9 mouse cellular contexts compared by ENCODE assay signal in genomic region chr6:4746696-4747439, GRCm38 (mm10). TPM values are rescaled to one million over a fixed set of nuclear protein-coding genes. Genes with fewer than 3 reads are reported as not detected.
DNase-seq lines count a peak whose midpoint lies in the region; ATAC-seq and TF ChIP-seq lines count a peak whose summit lies in the region.
"Had no signal": no experiment of that assay in that cellular context is flagged by ENCODE, and none has a peak within 500 bp of the region (broad histone marks: within the 10 kb centered on the region; RNA-seq: fewer than 3 reads in every experiment).

Sgce (minus strand) TSS chr6:4747207.
Peg10 (plus strand) TSS chr6:4747306.

- peak within 1 kb of the TSS; percentile 81 for H3K4me2 ChIP-seq in lung, embryonic 15.5 days

- TF ChIP-seq CTCF in ES-Bruce4 (IDR thresholded peaks at IDR 0.05; ENCODE audit: low read depth, low read length), result peak; percentile 44
- no peak for TF ChIP-seq CTCF in olfactory bulb, adult 2 months (IDR thresholded peaks at IDR 0.05; ENCODE audit: insufficient read depth, low read depth, low read length)

- 52% methylated on average over 31 of the region's 38 CpGs for WGBS in lung, embryonic 15.5 days
- 53% methylated on average over 38 of the region's 38 CpGs for WGBS in olfactory bulb, adult 2 months

- H3K4me3 ChIP-seq in ES-Bruce4 (ENCODE audit: low read depth, low read length), result peak within 1 kb of the TSS; percentile 88
- peak within 1 kb of the TSS; percentile 50 for H3K4me3 ChIP-seq in lung, embryonic 15.5 days
- H3K4me3 ChIP-seq in olfactory bulb, adult 2 months (ENCODE audit: insufficient read depth, low read depth, low read length), result peak within 1 kb of the TSS; percentile 54

- H3K27me3 ChIP-seq in ES-Bruce4 (ENCODE audit: control insufficient read depth, insufficient read depth, low read length, poor library complexity, severe bottlenecking), result no peaks in the 10 kb centered on the region; the same call in 1 of the 2 replicates
- H3K27me3 ChIP-seq in lung, embryonic 15.5 days, result no peaks in the 10 kb centered on the region

- H3K9me3 ChIP-seq in ES-Bruce4 (replicated peaks; ENCODE audit: control insufficient read depth, insufficient read depth, low read length, poor library complexity, severe bottlenecking), result peaks cover 11% of the 10 kb centered on the region; the same call in 1 of the 2 replicates
- no peaks in the 10 kb centered on the region for H3K9me3 ChIP-seq in lung, embryonic 15.5 days

- TF ChIP-seq POLR2A in ES-Bruce4 (IDR thresholded peaks at IDR 0.05; ENCODE audit: insufficient read depth, low read length), result no peak
- no peak for TF ChIP-seq POLR2A in olfactory bulb, adult 2 months (IDR thresholded peaks at IDR 0.05; ENCODE audit: insufficient read depth, low read depth, low read length)

- peak within 1 kb of the TSS; percentile 62 for H3K9ac ChIP-seq in ES-Bruce4 (ENCODE audit: low read depth, poor library complexity, severe bottlenecking)
- peak within 1 kb of the TSS; percentile 53 for H3K9ac ChIP-seq in lung, embryonic 15.5 days

- H3K27ac ChIP-seq in ES-Bruce4 (ENCODE audit: insufficient read depth, low read length), result no peak within 1 kb of the TSS
- H3K27ac ChIP-seq in lung, embryonic 15.5 days, result peak within 1 kb of the TSS; percentile 59
- H3K27ac ChIP-seq in olfactory bulb, adult 2 months (ENCODE audit: insufficient read depth, low read depth, low read length), result peak within 1 kb of the TSS; percentile 65

- no peak for TF ChIP-seq EP300 in ES-Bruce4 (IDR thresholded peaks at IDR 0.05; ENCODE audit: insufficient read depth, low read depth, low read length)

- H3K36me3 ChIP-seq in ES-Bruce4 (ENCODE audit: control insufficient read depth, insufficient read depth, low read length, poor library complexity, severe bottlenecking), result no peaks in the 10 kb centered on the region
- no peaks in the 10 kb centered on the region for H3K36me3 ChIP-seq in lung, embryonic 15.5 days

- peak; percentile 30 to 43; a peak in 3 of 4 replicates for ATAC-seq in hematopoietic stem cell, adult 5-6 weeks (replicated peaks in 1 of 2; ENCODE audit: insufficient read depth in 1 of 2, low FRiP score in 2 of 2, low TSS enrichment in 1 of 2, low read depth in 1 of 2, poor library complexity in 2 of 2, severe bottlenecking in 2 of 2)
- peak; percentile 65 for ATAC-seq in lung, embryonic 15.5 days (ENCODE audit: borderline replicate concordance, extremely low read depth, low FRiP score, low TSS enrichment)

- DNase-seq in cerebellum, adult 8-10 months, result peak; percentile 69
- DNase-seq in frontal cortex, adult 2 months (ENCODE audit: extremely low spot score in 1 of 2, low spot score in 1 of 2), result peak; percentile 18 to 65
- DNase-seq in layer of hippocampus, postnatal 10 days (ENCODE audit: low spot score in 2 of 2), result peak; percentile 81 to 85
- DNase-seq in thymus, postnatal 0 days (ENCODE audit: low spot score), result peak; percentile 36

- no peaks in the 10 kb centered on the region for H3K4me1 ChIP-seq in ES-Bruce4 (ENCODE audit: control insufficient read depth, insufficient read depth, low read length)
- H3K4me1 ChIP-seq in lung, embryonic 15.5 days, result no peaks in the 10 kb centered on the region
- peaks cover 4% of the 10 kb centered on the region; the same call in 1 of the 2 replicates for H3K4me1 ChIP-seq in olfactory bulb, adult 2 months (ENCODE audit: control insufficient read depth, insufficient read depth, low read length)

RNA-seq across cellular contexts. Expression of gene Sgce, which starts in this region (rescaled TPM):
- 27.2 and 35.6 TPM in 2 replicates for polyA plus RNA-seq in ES-Bruce4 (2011; ENCODE audit: insufficient read depth, insufficient read length, low read depth, missing spikeins)
- polyA plus RNA-seq in frontal cortex, adult 2 months (2012; rRNA removed), result 31.9 and 32.7 TPM in 2 replicates
- total RNA-seq in hematopoietic stem cell, adult 5-6 weeks (2017), result 16.0 and 25.8 TPM in 2 replicates
- total RNA-seq in layer of hippocampus, postnatal 10 days (2021), result 10 to 100 TPM; 25.9 to 27.3 TPM
- 67.8 and 74.8 TPM in 2 replicates for polyA plus RNA-seq in lung, embryonic 15.5 days (2015; fragmentation: Nextera tagmentation; extraction: Ambion mirVana)
- not detected in 2 replicates for polyA plus RNA-seq in olfactory bulb, adult 2 months (2012; ENCODE audit: insufficient read depth, insufficient read length, low replicate concordance, missing spikeins)
- 9.7 and 10.2 TPM in 2 replicates for polyA plus RNA-seq in thymus, postnatal 0 days (2015; fragmentation: Nextera tagmentation; extraction: Ambion mirVana)
- total RNA-seq: MEL had no signal

RNA-seq across cellular contexts. Expression of gene Peg10, which starts in this region (rescaled TPM):
- 435 and 458 TPM in 2 replicates for polyA plus RNA-seq in ES-Bruce4 (2011; ENCODE audit: insufficient read depth, insufficient read length, low read depth, missing spikeins)
- polyA plus RNA-seq in frontal cortex, adult 2 months (2012; rRNA removed), result 6.4 and 7.9 TPM in 2 replicates
- total RNA-seq in hematopoietic stem cell, adult 5-6 weeks (2017), result 0.05 and 0.19 TPM in 2 replicates
- 1 to 10 TPM; 7.9 to 9.6 TPM for total RNA-seq in layer of hippocampus, postnatal 10 days (2021)
- 2.2 and 2.3 TPM in 2 replicates for polyA plus RNA-seq in lung, embryonic 15.5 days (2015; fragmentation: Nextera tagmentation; extraction: Ambion mirVana)
- polyA plus RNA-seq in olfactory bulb, adult 2 months (2012; ENCODE audit: insufficient read depth, insufficient read length, low replicate concordance, missing spikeins), result not detected in 2 replicates
- polyA plus RNA-seq in thymus, postnatal 0 days (2015; fragmentation: Nextera tagmentation; extraction: Ambion mirVana), result 0.17 and 0.19 TPM in 2 replicates
- total RNA-seq: MEL had no signal

Comparison
In these comparisons a context has a peak if more than half of its experiments do, and no peak if none do; other contexts are left out.
1. RNA of gene Sgce (polyA plus RNA-seq): 67.8 to 74.8 TPM in lung, embryonic 15.5 days, 27.2 to 35.6 TPM in ES-Bruce4, 31.9 to 32.7 TPM in frontal cortex, adult 2 months and 9.7 to 10.2 TPM in thymus, postnatal 0 days; not detected in olfactory bulb, adult 2 months; every median in the first group is over 10 times any median in the second.
2. RNA of gene Peg10 (polyA plus RNA-seq): 435 to 458 TPM in ES-Bruce4; 6.4 to 7.9 TPM in frontal cortex, adult 2 months, 2.2 to 2.3 TPM in lung, embryonic 15.5 days, 0.17 to 0.19 TPM in thymus, postnatal 0 days and not detected in olfactory bulb, adult 2 months; every median in the first group is over 10 times any median in the second.
3. Peak in every context shown above with its lines, with median percentiles within 50 percentile points of each other: H3K4me3 ChIP-seq and DNase-seq.